Mouse (Mus musculus) G1E (cell line): ENCODE measurements at regions not wholly inside any gene's neighbourhood (a gene's known extent, or its start where the extent isn't known, plus 50 kb on each side); places are given as distances from the start of the nearest gene placed in this dataset.

ENCODE experiments used
- CTCF ChIP-seq: IDR thresholded peaks from 2 replicates; pipeline ENCODE4 v1.5.1; 2012; ENCODE audit warnings: low read depth, low read length, inconsistent platforms, mixed read lengths
- GATA1 ChIP-seq: IDR thresholded peaks from 2 replicates; pipeline ENCODE4 v1.6.1; 2012; ENCODE audit warnings: borderline replicate concordance, low read length, inconsistent platforms, mixed read lengths
- GATA2 ChIP-seq: IDR thresholded peaks from 2 replicates; pipeline ENCODE4 v1.6.1; 2012; ENCODE audit warnings: low read depth, low read length, inconsistent platforms, borderline replicate concordance
- POLR2AphosphoS5 ChIP-seq: IDR thresholded peaks from 2 replicates; pipeline ENCODE4 v1.6.1; 2012; ENCODE audit warnings: low read depth, low read length, inconsistent platforms; ENCODE audit not compliant: insufficient replicate concordance
- TAL1 ChIP-seq: conservative IDR thresholded peaks from 2 replicates; pipeline ENCODE4 v1.6.1; 2012; ENCODE audit warnings: low read depth, low read length, inconsistent platforms, mixed read lengths

DNA sequence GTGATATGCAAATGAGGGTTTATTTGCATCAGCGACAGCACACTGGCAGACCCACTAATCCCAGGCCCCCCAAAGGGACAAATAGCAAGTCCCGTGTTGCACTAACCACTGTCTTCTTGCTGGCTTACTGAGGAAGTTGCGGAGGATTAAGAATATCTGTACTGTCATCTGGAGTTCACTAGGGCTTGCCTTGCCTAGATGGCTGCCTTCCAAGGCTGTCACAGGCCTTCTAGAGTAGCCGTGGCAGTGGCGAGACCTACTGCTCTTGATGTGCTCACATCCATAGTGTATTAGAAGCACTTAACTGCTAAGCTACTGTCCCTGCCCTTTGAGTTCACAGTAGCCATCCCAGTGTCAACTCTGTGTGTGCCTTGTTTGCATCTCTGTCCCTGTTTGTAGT, 58.4 kb upstream of the Atxn1 start:
- TF ChIP-seq TAL1 (no peak), CTCF (no peak), GATA1 (no peak), POLR2AphosphoS5 (no peak), GATA2 (no peak)
